Mouse (Mus musculus) G1E-ER4 (cell line): ENCODE data around the gene 4931428L18Rik. TPM values are rescaled to one million over a fixed set of nuclear protein-coding genes. Genes with fewer than 3 reads are reported as not detected.

Source experiments
- GATA1 ChIP-seq: IDR thresholded peaks from one replicate; pipeline ENCODE4 v1.8.0; 2012; ENCODE audit warnings: low read length, inconsistent platforms
- polyA plus RNA-seq: library from polyadenylated mRNA; stranded (reverse); fragments of >175 nt; gene quantifications from 2 replicates; pipeline ENCODE4 v1.2.3, GENCODE M21; 2012

The 4931428L18Rik gene
- polyA plus RNA-seq, 1 experiment: not detected

GRCm38 (mm10) chr1:31165326-31166121, 57.0 kb downstream of the 4931428L18Rik start:
- no peak for TF ChIP-seq GATA1

- TF ChIP-seq GATA1: no peak
Measured at GRCm38 (mm10) chr1:31164527-31165189, 57.8 kb downstream of the 4931428L18Rik start.

- no peak for TF ChIP-seq GATA1
Measured at GRCm38 (mm10) chr1:31156884-31157283, 65.6 kb downstream of the 4931428L18Rik start.

- no peak for TF ChIP-seq GATA1
Measured at GRCm38 (mm10) chr1:31156185-31156584, 66.3 kb downstream of the 4931428L18Rik start.

- no peak for TF ChIP-seq GATA1
Measured at GRCm38 (mm10) chr1:31153793-31154349, 68.6 kb downstream of the 4931428L18Rik start.

- TF ChIP-seq GATA1: no peak
Measured at GRCm38 (mm10) chr1:31152799-31153426, 69.6 kb downstream of the 4931428L18Rik start.

- TF ChIP-seq GATA1: no peak
Measured at GRCm38 (mm10) chr1:31150546-31150945, 71.9 kb downstream of the 4931428L18Rik start.

- no peak for TF ChIP-seq GATA1
Measured at GRCm38 (mm10) chr1:31149671-31150070, 72.8 kb downstream of the 4931428L18Rik start.

- TF ChIP-seq GATA1: no peak
Measured at GRCm38 (mm10) chr1:31143571-31143970, 78.9 kb downstream of the 4931428L18Rik start.

- no peak for TF ChIP-seq GATA1
Measured at GRCm38 (mm10) chr1:31142288-31143094, 80.0 kb downstream of the 4931428L18Rik start.

- TF ChIP-seq GATA1: no peak
Measured at GRCm38 (mm10) chr1:31138387-31138786, 84.1 kb downstream of the 4931428L18Rik start.

- TF ChIP-seq GATA1: no peak
Measured at GRCm38 (mm10) chr1:31113466-31113865, 109.0 kb downstream of the 4931428L18Rik start.

GRCm38 (mm10) chr1:31107961-31108360, 114.5 kb downstream of the 4931428L18Rik start:
- no peak for TF ChIP-seq GATA1

- TF ChIP-seq GATA1: no peak
Measured at GRCm38 (mm10) chr1:31102863-31103657, 119.4 kb downstream of the 4931428L18Rik start.
